Mouse (Mus musculus) liver, postnatal 0 days (tissue): ENCODE measurements around the gene Tfg. TPM values are rescaled to one million over a fixed set of nuclear protein-coding genes. Genes with fewer than 3 reads are reported as not detected.

Source experiments
- ATAC-seq: fragments of 200-750 bp; cut with Nextera tagmentation; 2 replicates; pipeline ENCODE4 v1.8.0; 2017; ENCODE audit warnings: mild to moderate bottlenecking, moderate library complexity
- DNase-seq: peaks from one replicate; pipeline ENCODE4 v3.0.0-alpha.2; 2016
- H3K27ac ChIP-seq: fragments of 300-500 bp; sonication (generic); 2 replicates; pipeline ENCODE4 v1.5.1; 2014; ENCODE audit warnings: antibody characterized with exemption, moderate library complexity, mild to moderate bottlenecking, low read depth
- H3K27me3 ChIP-seq: fragments of 300-500 bp; sonication (generic); 2 replicates; pipeline ENCODE4 v1.6.1; 2014; ENCODE audit warnings: low read length, control low read depth, mixed read lengths; ENCODE audit not compliant: insufficient read depth
- H3K36me3 ChIP-seq: fragments of 300-500 bp; sonication (generic); replicated peaks from 2 replicates; pipeline ENCODE4 v1.6.1; 2014; ENCODE audit warnings: mild to moderate bottlenecking, control low read depth, low read length, moderate library complexity, mixed read lengths; ENCODE audit not compliant: insufficient read depth
- H3K4me1 ChIP-seq: fragments of 300-500 bp; sonication (generic); 2 replicates; pipeline ENCODE4 v1.6.1; 2014; ENCODE audit warnings: antibody characterized with exemption, mild to moderate bottlenecking, control low read depth; ENCODE audit not compliant: insufficient read depth
- H3K4me2 ChIP-seq: fragments of 300-500 bp; sonication (generic); 2 replicates; pipeline ENCODE4 v1.6.1; 2014; ENCODE audit warnings: low read depth, mild to moderate bottlenecking, low read length, moderate library complexity, mixed read lengths
- H3K4me3 ChIP-seq: fragments of 300-500 bp; sonication (generic); 2 replicates; pipeline ENCODE4 v1.5.1; 2014; ENCODE audit warnings: low read depth, low read length
- H3K9ac ChIP-seq: fragments of 300-500 bp; sonication (generic); replicated peaks from 2 replicates; pipeline ENCODE4 v1.6.1; 2014; ENCODE audit warnings: mild to moderate bottlenecking, moderate library complexity
- H3K9me3 ChIP-seq: fragments of 300-500 bp; sonication (generic); 2 replicates; pipeline ENCODE4 v1.6.1; 2016; ENCODE audit warnings: mild to moderate bottlenecking, control low read depth, low read length, mixed read lengths
- CTCF ChIP-seq: sonication (generic); IDR thresholded peaks from 2 replicates; pipeline ENCODE4 v1.5.1; 2016; ENCODE audit warnings: antibody characterized with exemption, low read depth
- EP300 ChIP-seq: IDR thresholded peaks from 2 replicates; pipeline ENCODE4 v1.6.1; 2016; ENCODE audit warnings: antibody characterized with exemption, low read depth, mild to moderate bottlenecking
- WGBS: fragments of 180-500 bp; shearing (Covaris S2); extraction: QIAGEN DNeasy Blood & Tissue Kit; methylation state at CpG from one replicate; pipeline ENCODE4 v1.1.7; 2014; ENCODE audit not compliant: insufficient replicate concordance; 5-methylcytosine and 5-hydroxymethylcytosine counted together
- polyA plus RNA-seq: library from polyadenylated mRNA; unstranded; fragments of >200 nt; fragmentation: Nextera tagmentation; extraction: Ambion mirVana; gene quantifications from 2 replicates; pipeline ENCODE4 v1.2.1, GENCODE M21; 2015

The Tfg gene
- polyA plus RNA-seq, 1 experiment from 2014 or later: 54.1 TPM

DNA sequence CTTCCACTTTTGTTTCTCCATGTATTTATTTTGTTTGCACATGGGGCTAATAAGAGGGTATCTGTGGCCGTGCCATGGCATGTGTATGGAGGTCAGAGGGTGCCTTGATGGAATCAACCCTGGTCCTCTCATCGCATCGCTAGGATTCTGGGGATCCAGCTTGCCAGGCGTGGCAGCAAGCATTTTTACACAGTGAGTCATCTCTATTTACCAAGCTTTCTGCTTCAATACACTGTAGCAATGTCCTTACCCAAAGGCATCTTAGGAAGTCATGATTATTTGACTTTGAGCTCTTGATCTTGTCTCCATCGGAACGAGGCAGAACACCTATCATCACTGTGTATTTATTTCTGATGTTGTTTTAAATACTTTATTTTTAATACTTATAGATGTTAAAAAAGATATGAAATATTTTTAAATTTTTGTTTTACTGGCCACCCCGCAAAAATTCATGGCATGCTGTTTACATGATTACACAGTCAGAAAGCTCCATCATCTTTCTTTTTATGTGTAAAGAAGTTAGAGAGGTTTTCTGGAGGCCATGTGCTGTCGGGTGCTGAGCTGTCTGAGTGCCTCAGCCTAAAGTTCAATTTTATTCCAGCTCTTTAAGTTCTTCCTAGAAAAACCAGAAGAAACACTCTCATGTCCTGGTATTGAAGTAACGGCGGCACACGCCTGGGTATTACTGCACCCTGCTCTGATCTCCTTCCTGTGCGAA lies 61.9 kb downstream of the Tfg start:
- no peak overlapping the region for H3K4me3 ChIP-seq
- ATAC-seq (no peak), DNase-seq (no peak)
- H3K9ac ChIP-seq: no peak overlapping the region
- TF ChIP-seq CTCF (no peak), EP300 (no peak)
- H3K27ac ChIP-seq: no peak overlapping the region
- no peak overlapping the region for H3K4me2 ChIP-seq
- H3K27me3 ChIP-seq: no peaks in the 10 kb centered on the region
- 76% methylated on average over 12 of the region's 12 CpGs for WGBS
- no peaks in the 10 kb centered on the region for H3K36me3 ChIP-seq
- H3K9me3 ChIP-seq: no peaks in the 10 kb centered on the region
- no peaks in the 10 kb centered on the region for H3K4me1 ChIP-seq

DNA sequence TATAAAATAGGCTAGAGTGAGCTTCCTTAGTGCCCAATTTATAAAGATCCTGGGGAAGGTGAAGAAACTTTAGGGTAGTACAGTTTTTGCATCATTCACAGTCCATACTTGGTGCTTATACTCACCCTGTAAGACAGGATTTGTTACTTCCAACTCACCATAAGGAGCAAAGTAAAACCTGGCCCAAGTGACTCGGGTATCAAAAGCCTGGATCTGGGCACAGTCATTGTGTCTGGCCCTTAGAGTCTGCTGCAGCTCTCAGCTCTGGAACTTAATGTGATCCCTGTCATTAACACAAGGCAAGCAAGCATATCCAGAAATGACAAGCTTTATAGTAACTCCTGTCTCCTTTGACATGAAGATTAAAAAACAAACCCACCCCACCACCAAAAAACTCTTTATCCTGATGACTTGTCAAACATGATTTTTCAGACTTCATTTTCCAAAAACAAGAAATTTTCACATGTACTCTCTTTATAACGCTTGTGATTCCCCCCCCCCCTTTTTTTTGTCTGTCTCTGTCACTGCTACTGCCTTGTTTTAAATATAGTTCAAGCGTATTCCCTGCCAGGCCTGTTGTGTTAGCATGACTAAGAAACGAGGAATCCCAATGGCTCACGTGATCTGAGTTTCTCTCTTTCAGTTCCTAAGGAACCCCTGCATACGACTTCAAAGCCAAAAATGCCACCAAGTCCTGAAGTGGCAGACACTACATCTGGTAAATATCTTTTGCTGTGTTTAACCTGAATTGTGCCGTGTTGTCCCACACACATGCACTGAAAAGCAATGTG lies 70.7 kb downstream of the Tfg start:
- Histone ChIP-seq H3K27ac (no peak overlapping the region), H3K4me2 (no peak overlapping the region), H3K4me1 (no peaks in the 10 kb centered on the region), H3K4me3 (no peak overlapping the region), H3K36me3 (no peaks in the 10 kb centered on the region), H3K27me3 (no peaks in the 10 kb centered on the region), H3K9me3 (no peaks in the 10 kb centered on the region), H3K9ac (no peak overlapping the region)
- ATAC-seq: no peak
- no peak for DNase-seq
- TF ChIP-seq CTCF (no peak), EP300 (no peak)
- WGBS: 71% methylated on average over 7 of the region's 7 CpGs

DNA sequence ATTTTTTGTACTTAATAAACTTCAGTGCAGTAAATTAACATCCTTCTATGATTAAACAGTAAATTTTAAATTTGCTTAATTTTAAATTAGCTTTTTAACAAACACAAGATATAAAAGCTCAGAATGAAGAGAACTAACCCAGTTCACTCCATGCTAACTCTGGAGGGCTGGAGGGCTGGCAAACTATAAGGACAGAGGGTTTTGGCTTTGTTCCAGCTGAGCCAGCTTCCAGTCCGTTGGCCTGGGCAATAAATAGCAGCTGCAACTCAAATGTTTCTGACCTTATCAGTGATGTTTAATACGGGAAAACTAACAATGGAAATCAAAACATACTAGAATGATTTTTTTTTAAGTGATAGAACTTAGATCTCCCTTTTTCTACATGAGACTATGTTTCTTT lies 72.0 kb downstream of the Tfg start:
- ATAC-seq: no peak
- Histone ChIP-seq H3K27me3 (no peaks in the 10 kb centered on the region), H3K4me2 (no peak overlapping the region), H3K9me3 (no peaks in the 10 kb centered on the region), H3K4me1 (no peaks in the 10 kb centered on the region), H3K27ac (no peak overlapping the region), H3K4me3 (no peak overlapping the region), H3K36me3 (no peaks in the 10 kb centered on the region), H3K9ac (no peak overlapping the region)
- DNase-seq: no peak
- TF ChIP-seq EP300: no peak
- no peak for TF ChIP-seq CTCF
- 27% methylated on average over 2 of the region's 2 CpGs for WGBS

Other genes with a start within 250 kb of the Tfg start
- 0.53 and 0.66 TPM in 2 replicates for gene Abi3bp, start 239.6 kb downstream of the Tfg start, polyA plus RNA-seq
- gene Adgrg7, start 78.4 kb upstream of the Tfg start, polyA plus RNA-seq: 0.04 TPM in 1 of 2 replicates, not detected in the other
- 0.40 and 1.1 TPM in 2 replicates for gene Tmem45a, start 168.7 kb upstream of the Tfg start, polyA plus RNA-seq
- not detected in 2 replicates for gene Lnp1, start 210.6 kb upstream of the Tfg start, polyA plus RNA-seq